Mouse (Mus musculus) ovary, adult 10 weeks (tissue): ENCODE results near the gene Tmem254c. TPM values are rescaled to one million over a fixed set of nuclear protein-coding genes. Genes with fewer than 3 reads are reported as not detected.

Experiments
- polyA plus RNA-seq: library from polyadenylated mRNA; stranded (reverse); fragments of 350-450 nt; fragmentation: Illumina TruSeq; extraction: RNeasy Lipid Tissue Mini Kit (QIAGEN cat#74804); gene quantifications from one replicate; pipeline ENCODE4 v1.2.3, GENCODE M21; 2014

The Tmem254c gene
- polyA plus RNA-seq = not detected

DNA sequence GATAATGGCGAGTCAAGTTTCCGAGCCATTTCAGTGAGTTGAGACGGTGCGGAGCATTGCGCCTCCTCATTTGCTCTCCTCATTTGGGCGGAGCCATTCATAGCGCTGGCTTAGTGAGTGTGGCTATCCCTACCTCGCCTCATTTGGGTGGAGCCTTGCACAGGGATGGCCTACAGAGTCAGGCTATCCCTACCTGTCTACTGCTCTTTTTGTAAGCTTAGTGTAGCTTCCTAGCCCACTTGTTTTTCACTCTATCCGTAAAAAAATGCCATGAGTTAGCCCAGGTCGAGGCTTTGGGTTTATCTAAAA lies at the start of gene Tmem254c:
TSS of gene Tmem254c (minus strand) at position 31 of the 309 bp plus-strand sequence.

DNA sequence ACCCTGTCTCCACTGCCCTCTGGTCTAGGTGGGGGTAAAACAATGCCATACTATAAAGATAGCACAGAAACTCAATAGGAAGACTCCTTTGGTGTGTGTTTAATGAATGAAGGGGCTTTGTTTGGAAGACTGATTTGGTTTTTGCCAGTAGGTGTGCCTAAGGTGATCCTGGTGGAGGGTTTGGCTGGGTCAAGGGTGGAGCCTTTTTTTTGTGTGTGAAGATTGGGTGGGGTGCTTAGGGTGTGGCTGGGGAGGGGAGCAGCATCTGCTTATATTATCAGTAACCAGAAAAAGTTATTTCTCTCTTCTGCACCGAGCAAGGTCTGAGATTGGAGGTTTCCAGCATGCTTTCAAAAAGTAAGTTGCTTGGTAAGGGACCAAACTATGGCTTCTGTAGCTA lies 14.8 kb upstream of the Tmem254c start, which contains the start of gene Cphx3:
TSS of gene Cphx3 (plus strand) at position 301 of the 400 bp plus-strand sequence.

DNA sequence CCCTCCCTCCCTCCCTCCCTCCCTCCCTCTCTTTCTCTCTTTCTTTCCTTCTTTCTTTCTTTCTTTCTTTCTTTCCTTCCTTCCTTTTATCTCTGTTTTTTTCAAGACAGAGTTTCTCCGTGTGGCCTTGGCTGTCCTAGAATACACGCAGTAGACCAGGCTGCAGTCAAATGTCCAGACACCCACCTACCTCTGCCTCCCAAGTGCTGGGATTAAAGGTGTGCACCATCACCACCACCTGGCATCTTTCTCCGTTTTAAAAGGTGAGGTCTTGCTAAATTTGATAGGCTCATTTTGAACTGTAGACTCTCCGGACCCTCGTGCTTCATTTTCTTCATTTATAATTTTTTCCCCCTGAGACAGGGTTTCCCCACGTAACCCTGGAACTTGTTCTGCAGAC lies 14.1 kb upstream of the Tmem254c start, which contains the start of gene Cphx2:
TSS of gene Cphx2 (plus strand) at position 301 of the 400 bp plus-strand sequence.

DNA sequence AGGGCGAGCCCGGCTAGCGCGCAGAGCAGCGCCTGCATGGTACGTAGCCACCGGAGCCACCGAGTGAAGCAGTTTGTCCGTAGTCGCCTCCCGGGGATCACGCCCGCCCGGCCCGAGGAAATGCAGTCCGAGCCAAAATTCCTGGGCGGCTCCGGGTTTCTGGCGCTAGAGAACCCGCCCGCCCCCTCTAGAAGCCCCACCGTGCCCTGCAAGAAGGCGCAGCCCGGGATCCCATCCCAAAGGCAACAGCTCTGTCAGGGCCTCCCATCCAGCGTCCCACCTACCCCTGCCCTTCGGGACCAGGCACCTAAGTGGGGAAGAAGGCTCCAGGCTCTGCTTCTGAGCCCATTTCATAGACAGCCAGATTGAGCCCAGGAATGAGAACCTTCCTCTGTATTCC lies 24.5 kb downstream of the Tmem254c start, which contains the start of gene Gm9780:
TSS of gene Gm9780 (minus strand) at position 101 of the 400 bp plus-strand sequence.

Other genes with a start within 250 kb of the Tmem254c start
- gene Anxa11, start 225.2 kb downstream of the Tmem254c start, polyA plus RNA-seq = 13.0 TPM
- gene Plac9a, start 164.3 kb downstream of the Tmem254c start, polyA plus RNA-seq = not detected
- 16.9 TPM for gene Tmem254a, start 139.7 kb downstream of the Tmem254c start, polyA plus RNA-seq
- gene Cphx1, start 129.1 kb downstream of the Tmem254c start, polyA plus RNA-seq = 10.7 TPM
- 1.5 TPM for gene Duxbl1, start 88.8 kb downstream of the Tmem254c start, polyA plus RNA-seq
- 5.3 TPM for gene Gm9780, start 24.6 kb downstream of the Tmem254c start, polyA plus RNA-seq
- gene Cphx2, start 14.2 kb upstream of the Tmem254c start, polyA plus RNA-seq = not detected
- 2.3 TPM for gene Cphx3, start 14.9 kb upstream of the Tmem254c start, polyA plus RNA-seq
- 8.2 TPM for gene Duxbl2, start 51.0 kb upstream of the Tmem254c start, polyA plus RNA-seq
- not detected for gene Plac9b, start 115.1 kb upstream of the Tmem254c start, polyA plus RNA-seq
- gene Tmem254b, start 139.7 kb upstream of the Tmem254c start, polyA plus RNA-seq = 44.2 TPM
- 3.9 TPM for gene Duxbl3, start 190.6 kb upstream of the Tmem254c start, polyA plus RNA-seq